Mouse (Mus musculus) CH12.LX (cell line): ENCODE measurements around the gene Nhej1. TPM values are rescaled to one million over a fixed set of nuclear protein-coding genes. Genes with fewer than 3 reads are reported as not detected.

Experiments used
- DNase-seq: peaks from one replicate; pipeline ENCODE4 v3.0.0-alpha.2; 2013; ENCODE audit errors: extremely low read depth
- H3K27ac ChIP-seq: 2 replicates; pipeline ENCODE4 v1.5.1; 2012; ENCODE audit warnings: low read depth, mild to moderate bottlenecking, control low read depth, moderate library complexity; ENCODE audit not compliant: insufficient read depth
- H3K27me3 ChIP-seq: replicated peaks from 2 replicates; pipeline ENCODE3; 2012; ENCODE audit warnings: inconsistent platforms
- H3K36me3 ChIP-seq, 2 experiments: replicated peaks in 1 of 2; 2 replicates each; pipeline versions ENCODE3 to v1.6.1; 2012; ENCODE audit warnings: inconsistent platforms in 1 of 2, low read length in 1 of 2, mild to moderate bottlenecking in 1 of 2, mixed read lengths in 1 of 2, moderate library complexity in 1 of 2; ENCODE audit not compliant: control insufficient read depth in 1 of 2, insufficient read depth in 1 of 2
- H3K4me1 ChIP-seq, 2 experiments: 2 replicates each; pipeline ENCODE4 v1.6.1; 2012; ENCODE audit warnings: inconsistent platforms in 1 of 2, moderate library complexity in 1 of 2; ENCODE audit not compliant: insufficient read depth in 2 of 2, control insufficient read depth in 1 of 2
- H3K4me2 ChIP-seq: 2 replicates; pipeline ENCODE4 v1.6.1; 2012; ENCODE audit warnings: low read depth, mild to moderate bottlenecking, control low read depth; ENCODE audit not compliant: poor library complexity, insufficient read depth, severe bottlenecking
- H3K4me3 ChIP-seq, 3 experiments: fragments of 150-350 bp in 1 of 3; sonication (generic) in 1 of 3; replicated peaks in 1 of 3; 2 replicates each; pipeline versions ENCODE3 to v1.5.1; 2011 to 2012; ENCODE audit warnings: low read depth in 2 of 3, low read length in 2 of 3, mild to moderate bottlenecking in 2 of 3, moderate library complexity in 2 of 3, control low read depth in 1 of 3, improper control_type of control experiment in 1 of 3, inconsistent platforms in 1 of 3, mixed read lengths in 1 of 3; ENCODE audit not compliant: poor library complexity in 1 of 3
- H3K79me2 ChIP-seq: replicated peaks from 2 replicates; pipeline ENCODE4 v1.6.1; 2012; ENCODE audit warnings: mild to moderate bottlenecking, moderate library complexity; ENCODE audit not compliant: control insufficient read depth, poor library complexity, insufficient read depth, severe bottlenecking; ENCODE audit errors: extremely low read depth
- H3K9ac ChIP-seq: 2 replicates; pipeline ENCODE4 v1.6.1; 2012; ENCODE audit warnings: low read depth, mild to moderate bottlenecking, control low read depth, moderate library complexity; ENCODE audit not compliant: insufficient read depth
- H3K9me3 ChIP-seq: replicated peaks from 2 replicates; pipeline ENCODE3; 2012; ENCODE audit warnings: low read length, inconsistent platforms, mixed read lengths
- BHLHE40 ChIP-seq: IDR thresholded peaks from 2 replicates; pipeline ENCODE4 v1.6.1; 2011; ENCODE audit warnings: mild to moderate bottlenecking, low read depth, low read length, improper control_type of control experiment
- CHD1 ChIP-seq: IDR thresholded peaks from 2 replicates; pipeline ENCODE4 v1.6.1; 2012; ENCODE audit warnings: low read depth, low read length, improper control_type of control experiment, inconsistent platforms
- CTCF ChIP-seq, 2 experiments: IDR thresholded peaks in 1 of 2; conservative IDR thresholded peaks in 1 of 2; 2 replicates each; pipeline ENCODE4 v1.5.1; 2011 to 2012; ENCODE audit warnings: low read depth in 2 of 2, low read length in 2 of 2, improper control_type of control experiment in 1 of 2, inconsistent platforms in 1 of 2, mild to moderate bottlenecking in 1 of 2, moderate library complexity in 1 of 2
- ELF1 ChIP-seq: IDR thresholded peaks from 2 replicates; pipeline ENCODE4 v1.6.1; 2014; ENCODE audit warnings: low read depth, mild to moderate bottlenecking, inconsistent platforms, low read length, improper control_type of control experiment
- GABPA ChIP-seq: IDR thresholded peaks from 2 replicates; pipeline ENCODE4 v1.6.1; 2012; ENCODE audit warnings: low read depth, low read length, improper control_type of control experiment, inconsistent platforms; ENCODE audit not compliant: insufficient replicate concordance
- JUND ChIP-seq: conservative IDR thresholded peaks from 2 replicates; pipeline ENCODE4 v1.6.1; 2011; ENCODE audit warnings: low read depth, low read length, improper control_type of control experiment
- MAFK ChIP-seq: IDR thresholded peaks from 2 replicates; pipeline ENCODE4 v1.6.1; 2011; ENCODE audit warnings: low read length, improper control_type of control experiment; ENCODE audit not compliant: insufficient replicate concordance
- MEF2A ChIP-seq: IDR thresholded peaks from 2 replicates; pipeline ENCODE4 v1.6.1; 2014; ENCODE audit warnings: low read depth, mild to moderate bottlenecking, inconsistent platforms, low read length, improper control_type of control experiment, borderline replicate concordance
- MXI1 ChIP-seq: IDR thresholded peaks from 2 replicates; pipeline ENCODE4 v1.6.1; 2011; ENCODE audit warnings: mild to moderate bottlenecking, low read depth, low read length, improper control_type of control experiment
- NELFE ChIP-seq: IDR thresholded peaks from 2 replicates; pipeline ENCODE4 v1.6.1; 2011; ENCODE audit warnings: low read depth, low read length, improper control_type of control experiment
- NRF1 ChIP-seq: IDR thresholded peaks from 2 replicates; pipeline ENCODE4 v1.6.1; 2014; ENCODE audit warnings: low read depth, mild to moderate bottlenecking, inconsistent platforms, low read length, improper control_type of control experiment, moderate library complexity
- POLR2AphosphoS2 ChIP-seq: IDR thresholded peaks from 2 replicates; pipeline ENCODE4 v1.6.1; 2011; ENCODE audit warnings: low read depth, low read length, improper control_type of control experiment
- RAD21 ChIP-seq: IDR thresholded peaks from 2 replicates; pipeline ENCODE4 v1.6.1; 2011; ENCODE audit warnings: low read depth, mild to moderate bottlenecking, low read length, improper control_type of control experiment, moderate library complexity
- SIN3A ChIP-seq: IDR thresholded peaks from 2 replicates; pipeline ENCODE4 v1.6.1; 2012; ENCODE audit warnings: low read length, improper control_type of control experiment, inconsistent platforms
- SMC3 ChIP-seq: IDR thresholded peaks from 2 replicates; pipeline ENCODE4 v1.6.1; 2011; ENCODE audit warnings: low read depth, low read length, improper control_type of control experiment
- TBP ChIP-seq: conservative IDR thresholded peaks from 2 replicates; pipeline ENCODE4 v1.6.1; 2011; ENCODE audit warnings: low read depth, low read length, improper control_type of control experiment
- USF1 ChIP-seq: IDR thresholded peaks from 2 replicates; pipeline ENCODE4 v1.6.1; 2014; ENCODE audit warnings: low read depth, mild to moderate bottlenecking, inconsistent platforms, low read length, improper control_type of control experiment
- USF2 ChIP-seq: conservative IDR thresholded peaks from 2 replicates; pipeline ENCODE4 v1.6.1; 2011; ENCODE audit warnings: low read depth, low read length, improper control_type of control experiment
- ZKSCAN1 ChIP-seq: IDR thresholded peaks from 2 replicates; pipeline ENCODE4 v1.6.1; 2012; ENCODE audit warnings: low read depth, inconsistent platforms, low read length, improper control_type of control experiment, borderline replicate concordance
- ZMIZ1 ChIP-seq: IDR thresholded peaks from 2 replicates; pipeline ENCODE4 v1.6.1; 2012; ENCODE audit warnings: low read depth, mild to moderate bottlenecking, inconsistent platforms, low read length, improper control_type of control experiment
- dilution Hi-C: fragments of 300-500 bp; cut with MboI; formaldehyde crosslinking; loops from 2 replicates; pipeline ENCODE4 v1.14.3; 2020; ENCODE audit warnings: low sequenced_read_pairs; ENCODE audit not compliant: extremely low pct_unique_long_range_greater_than_20kb, extremely low pct_ligation_motif_present
- in situ Hi-C: fragments of 300-500 bp; cut with MboI; formaldehyde crosslinking; loops from 3 replicates; pipeline ENCODE4 v1.14.3; 2019; ENCODE audit warnings: low sequenced_read_pairs, low pct_ligation_motif_present, low pct_unique_long_range_greater_than_20kb, mixed read lengths
- polyA plus RNA-seq: library from polyadenylated mRNA; unstranded; fragments of >175 nt; gene quantifications from 2 replicates; pipeline ENCODE4 v1.2.1, GENCODE M21; 2012; ENCODE audit warnings: low read depth; ENCODE audit not compliant: insufficient read length
- total RNA-seq, 2 experiments: library from RNA; depleted of rRNA; stranded (reverse); fragments of 300-350 nt in 1 of 2; fragments of >200 nt in 1 of 2; gene quantifications; 2 replicates each; pipeline ENCODE4 v1.2.3; 2012 to 2014

Gene Nhej1
- total and polyA plus RNA-seq, 3 experiments, result 2.8 to 4.0 (median 3.7) TPM

GRCm38 (mm10) chr1:75168472-75169464, 43.8 kb upstream of the Nhej1 start, which contains the start of gene Zfand2b (continued):
- TF ChIP-seq ZMIZ1 (peak; percentile 88), MEF2A (peak; percentile 69)

- Histone ChIP-seq H3K9ac (peak overlapping the region; percentile 71), H3K9me3 (no peaks in the 10 kb centered on the region), H3K36me3 (peaks cover 32 to 36% of the 10 kb centered on the region in 2 experiments), H3K79me2 (no peaks in the 10 kb centered on the region), H3K4me1 (peaks cover 6 to 25% of the 10 kb centered on the region in 2 experiments), H3K27me3 (no peaks in the 10 kb centered on the region), H3K27ac (peak overlapping the region; percentile 38; the same call in 1 of the 2 replicates), H3K4me3 (peak overlapping the region; percentile 41 to 67 (median 51)), H3K4me2 (peak overlapping the region; percentile 76)
- no peak for DNase-seq
- dilution Hi-C loops (no loop called here), in situ Hi-C loops (no loop called here)
- TF ChIP-seq SIN3A, result no peak
- no peak for TF ChIP-seq NELFE
- no peak for TF ChIP-seq POLR2AphosphoS2
Observed at GRCm38 (mm10) chr1:75168093-75168471, 43.1 kb upstream of the Nhej1 start.

- no peak overlapping the region for H3K9ac ChIP-seq
- no peak for DNase-seq
Observed at GRCm38 (mm10) chr1:75160256-75160617, 35.2 kb upstream of the Nhej1 start.

More at GRCm38 (mm10) chr1:75160256-75160617, 35.2 kb upstream of the Nhej1 start:
- no peaks in the 10 kb centered on the region for H3K36me3 ChIP-seq
- dilution Hi-C loops (no loop called here), in situ Hi-C loops (no loop called here)
- H3K4me1 ChIP-seq, result no peaks in the 10 kb centered on the region
- H3K4me3 ChIP-seq, result no peak overlapping the region
- no peak overlapping the region for H3K27ac ChIP-seq
- H3K9me3 ChIP-seq, result no peaks in the 10 kb centered on the region
- H3K27me3 ChIP-seq, result no peaks in the 10 kb centered on the region
- TF ChIP-seq ELF1, result no peak
- TF ChIP-seq BHLHE40, result no peak
- TF ChIP-seq NELFE, result no peak
- TF ChIP-seq SMC3, result no peak
- no peak for TF ChIP-seq ZKSCAN1
- TF ChIP-seq JUND, result no peak
- no peak for TF ChIP-seq TBP
- TF ChIP-seq NRF1, result no peak
- TF ChIP-seq MAFK, result no peak
- no peak for TF ChIP-seq USF2
- TF ChIP-seq MXI1, result no peak
- TF ChIP-seq CHD1, result no peak
- no peak for TF ChIP-seq USF1
- no peak for TF ChIP-seq CTCF (conservative IDR thresholded peaks at IDR 0.05 in 1 of 2, IDR thresholded peaks at IDR 0.05 in 1 of 2; ENCODE audit: low read depth in 2 of 2, low read length in 2 of 2)
- TF ChIP-seq RAD21, result no peak
- TF ChIP-seq GABPA, result no peak
- no peak overlapping the region for H3K4me2 ChIP-seq
- no peaks in the 10 kb centered on the region for H3K79me2 ChIP-seq
